Mouse (Mus musculus): Measurements from ENCODE around the gene 4930402K13Rik.

DNA sequence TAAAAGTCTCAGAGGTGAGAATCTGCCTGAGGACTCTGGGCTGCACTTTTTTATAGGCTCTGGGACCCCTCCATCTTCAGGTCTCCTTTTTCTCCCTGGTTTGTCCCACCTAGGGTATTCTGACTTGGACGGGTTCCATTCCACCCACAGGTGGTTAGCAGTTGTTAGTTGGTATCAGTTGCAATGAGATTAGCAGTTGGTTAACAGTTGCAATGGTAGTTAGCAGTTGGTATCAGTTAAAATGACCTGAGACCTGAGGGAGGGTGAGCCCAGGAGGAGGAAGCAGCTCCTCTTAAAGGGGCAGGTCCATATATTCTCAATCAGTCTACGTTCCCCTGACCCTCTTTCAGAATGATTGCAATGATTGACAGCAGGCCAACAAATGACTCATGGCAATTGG, 6.0 kb downstream of the 4930402K13Rik start:
- TF ChIP-seq CTCF (IDR thresholded peaks at IDR 0.05; ENCODE audit: low read depth, low read length), result no peak
- TF ChIP-seq EP300 (IDR thresholded peaks at IDR 0.05; ENCODE audit: insufficient read depth, low read depth, low read length), result no peak
- no peak for TF ChIP-seq POLR2A (IDR thresholded peaks at IDR 0.05; ENCODE audit: insufficient read depth, low read length)
